Mouse (Mus musculus) hindbrain, postnatal 0 days (tissue): Measurements from ENCODE around the gene Adamts6. TPM values are rescaled to one million over a fixed set of nuclear protein-coding genes. Genes with fewer than 3 reads are reported as not detected.

Experiments
- ATAC-seq: fragments of 200-750 bp; cut with Nextera tagmentation; 2 replicates; pipeline ENCODE4 v1.8.0; 2017; ENCODE audit warnings: mild to moderate bottlenecking, moderate TSS enrichment, moderate library complexity
- DNase-seq: peaks from one replicate; pipeline ENCODE4 v3.0.0-alpha.2; 2015; ENCODE audit warnings: low spot score
- H3K27ac ChIP-seq: fragments of 300-500 bp; sonication (generic); 2 replicates; pipeline ENCODE4 v1.5.1; 2014; ENCODE audit warnings: mild to moderate bottlenecking
- H3K27me3 ChIP-seq: fragments of 300-500 bp; sonication (generic); 2 replicates; pipeline ENCODE4 v1.6.1; 2014; ENCODE audit warnings: low read length, mixed read lengths; ENCODE audit not compliant: insufficient read depth
- H3K36me3 ChIP-seq: fragments of 300-500 bp; sonication (generic); 2 replicates; pipeline ENCODE4 v1.6.1; 2014; ENCODE audit warnings: low read length, mixed read lengths; ENCODE audit not compliant: insufficient read depth
- H3K4me1 ChIP-seq: fragments of 300-500 bp; sonication (generic); 2 replicates; pipeline ENCODE4 v1.6.1; 2014; ENCODE audit warnings: antibody characterized with exemption, low read length, mixed read lengths; ENCODE audit not compliant: insufficient read depth
- H3K4me2 ChIP-seq: fragments of 300-500 bp; sonication (generic); 2 replicates; pipeline ENCODE4 v1.6.1; 2014; ENCODE audit warnings: low read depth, mild to moderate bottlenecking, low read length, moderate library complexity, mixed read lengths
- H3K4me3 ChIP-seq: fragments of 300-500 bp; sonication (generic); 2 replicates; pipeline ENCODE4 v1.5.1; 2014; ENCODE audit warnings: low read length
- H3K9ac ChIP-seq: fragments of 300-500 bp; sonication (generic); replicated peaks from 2 replicates; pipeline ENCODE4 v1.6.1; 2014; ENCODE audit warnings: mild to moderate bottlenecking, low read length, moderate library complexity, mixed read lengths
- H3K9me3 ChIP-seq: fragments of 300-500 bp; sonication (generic); 2 replicates; pipeline ENCODE4 v1.6.1; 2016; ENCODE audit warnings: low read length, mixed read lengths
- CTCF ChIP-seq: IDR thresholded peaks from 2 replicates; pipeline ENCODE4 v1.5.1; 2016; ENCODE audit warnings: antibody characterized with exemption, control low read depth, low read depth
- WGBS: fragments of 180-500 bp; shearing (Covaris S2); extraction: QIAGEN DNeasy Blood & Tissue Kit; methylation state at CpG from one replicate; pipeline ENCODE4 v1.1.7; 2014; 5-methylcytosine and 5-hydroxymethylcytosine counted together
- polyA plus RNA-seq: library from polyadenylated mRNA; unstranded; fragments of >200 nt; fragmentation: Nextera tagmentation; extraction: Ambion mirVana; gene quantifications from 2 replicates; pipeline ENCODE4 v1.2.1, GENCODE M21; 2015
- total RNA-seq: library from RNA; depleted of rRNA; stranded (reverse); fragments of >200 nt; gene quantifications from 2 replicates; pipeline ENCODE4 v1.2.3, GENCODE M21; 2014; rRNA removed

The Adamts6 gene
- total RNA-seq (6.1 and 8.9 TPM in 2 replicates), polyA plus RNA-seq (1.1 TPM in 2 replicates)

DNA sequence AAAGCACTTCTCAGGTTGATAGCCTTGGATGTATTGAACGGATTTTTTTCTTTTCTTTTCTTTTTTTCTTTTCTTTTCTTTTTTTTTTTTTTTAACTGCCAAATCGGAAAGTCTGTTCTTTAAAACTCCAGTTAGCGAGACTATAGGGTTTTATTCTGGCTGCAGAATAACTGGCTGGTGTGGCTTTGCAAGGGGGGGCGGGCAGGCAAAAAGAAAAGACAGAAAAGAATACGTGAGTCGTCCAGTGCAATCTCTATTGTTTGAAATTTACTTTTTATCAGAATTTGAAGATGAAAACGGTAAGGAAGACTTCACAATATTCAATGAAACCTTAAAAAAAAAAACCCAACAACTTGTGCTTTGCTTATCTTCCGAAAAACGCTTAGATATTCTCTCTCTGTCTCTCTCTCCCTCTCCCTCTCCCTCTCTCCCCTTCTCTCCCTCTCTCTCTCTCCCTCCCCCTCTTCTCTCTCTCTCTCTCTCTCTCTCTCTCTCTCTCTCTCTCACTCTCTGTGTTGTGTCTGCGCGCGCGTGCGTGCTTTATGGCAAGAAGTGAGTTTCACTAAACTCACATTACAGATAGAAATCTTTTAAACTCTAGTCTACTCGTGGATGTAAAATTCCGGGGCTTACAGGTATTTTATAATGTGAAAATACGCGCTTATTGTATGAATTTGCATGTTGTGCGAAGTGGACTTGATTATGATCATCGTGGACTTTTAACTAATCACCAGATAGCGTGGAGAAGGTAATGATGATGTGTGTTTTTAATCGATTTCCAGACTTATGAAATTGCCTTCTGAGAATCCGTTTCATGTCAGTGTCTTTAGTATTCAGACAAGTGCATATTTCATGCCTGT is at the start of gene Adamts6:
Gene Adamts6 (plus strand): TSS at position 470 of the 860 bp plus-strand sequence.
- Histone ChIP-seq H3K9me3 (no peaks in the 10 kb centered on the region), H3K27ac (peak within 1 kb of the TSS; percentile 64), H3K27me3 (no peaks in the 10 kb centered on the region), H3K4me3 (peak within 1 kb of the TSS; percentile 40), H3K4me2 (peak within 1 kb of the TSS; percentile 77), H3K9ac (peak within 1 kb of the TSS; percentile 48), H3K36me3 (no peaks in the 10 kb centered on the region), H3K4me1 (peaks cover 3% of the 10 kb centered on the region; the same call in 1 of the 2 replicates)
- under 1% methylated on average over 23 of the region's 23 CpGs for WGBS
- DNase-seq (peak; percentile 37), ATAC-seq (no peak)
- no peak for TF ChIP-seq CTCF

DNA sequence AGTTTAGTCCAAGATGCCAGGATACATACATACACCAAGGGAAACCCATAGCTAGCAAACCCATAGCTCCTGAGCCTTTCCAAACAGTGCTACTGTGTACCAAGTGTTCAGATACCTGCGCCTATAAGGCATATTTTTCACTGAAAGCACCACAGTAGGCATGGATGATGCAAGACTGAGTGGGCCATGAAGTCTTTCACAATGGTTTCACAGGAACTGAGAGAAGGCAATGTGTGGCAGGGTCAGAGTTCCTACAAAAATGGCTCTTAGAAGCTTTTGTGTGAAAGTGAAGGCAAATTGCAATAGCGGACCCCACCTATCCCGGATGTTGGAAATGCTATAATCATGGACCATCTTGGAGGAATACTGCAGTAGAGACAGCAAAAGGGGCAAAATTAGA is 28.6 kb upstream of the Adamts6 start:
- 94% methylated on average over 3 of the region's 3 CpGs for WGBS
- H3K4me3 ChIP-seq, result no peak overlapping the region
- H3K9ac ChIP-seq, result no peak overlapping the region
- H3K4me2 ChIP-seq, result no peak overlapping the region
- no peaks in the 10 kb centered on the region for H3K27me3 ChIP-seq
- H3K27ac ChIP-seq, result no peak overlapping the region
- H3K36me3 ChIP-seq, result no peaks in the 10 kb centered on the region
- no peak for TF ChIP-seq CTCF
- ATAC-seq (no peak), DNase-seq (no peak)
- no peaks in the 10 kb centered on the region for H3K4me1 ChIP-seq
- no peaks in the 10 kb centered on the region for H3K9me3 ChIP-seq

DNA sequence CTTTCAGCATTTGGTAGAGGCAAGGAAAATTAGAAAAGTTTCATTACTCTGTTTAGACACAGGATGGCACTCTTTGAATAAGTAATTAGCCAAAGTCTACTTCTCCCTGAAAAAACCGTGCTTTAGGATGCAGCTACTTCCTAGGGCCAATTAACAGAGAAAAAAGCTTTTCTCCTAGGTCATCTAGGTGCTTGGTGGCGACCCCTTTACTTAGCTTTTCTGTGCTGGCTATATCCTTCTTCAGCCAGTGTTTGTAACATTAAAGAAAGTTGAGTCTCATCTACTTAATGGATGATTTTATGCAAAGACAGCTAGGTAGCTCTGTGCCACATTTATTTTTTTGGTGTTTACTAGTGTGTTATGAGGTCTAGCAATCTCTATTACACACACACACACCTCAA is 2.6 kb upstream of the Adamts6 start:
- Histone ChIP-seq H3K9ac (no peak overlapping the region), H3K4me1 (peaks cover 3% of the 10 kb centered on the region; the same call in 1 of the 2 replicates), H3K36me3 (no peaks in the 10 kb centered on the region), H3K9me3 (no peaks in the 10 kb centered on the region), H3K4me2 (peak overlapping the region; percentile 77), H3K27ac (peak overlapping the region; percentile 64), H3K4me3 (peak overlapping the region; percentile 40; the same call in 1 of the 2 replicates), H3K27me3 (no peaks in the 10 kb centered on the region)
- DNase-seq (peak; percentile 76), ATAC-seq (peak; percentile 60)
- WGBS, result 5% methylated on average over 2 of the region's 2 CpGs
- peak; percentile 67 for TF ChIP-seq CTCF

DNA sequence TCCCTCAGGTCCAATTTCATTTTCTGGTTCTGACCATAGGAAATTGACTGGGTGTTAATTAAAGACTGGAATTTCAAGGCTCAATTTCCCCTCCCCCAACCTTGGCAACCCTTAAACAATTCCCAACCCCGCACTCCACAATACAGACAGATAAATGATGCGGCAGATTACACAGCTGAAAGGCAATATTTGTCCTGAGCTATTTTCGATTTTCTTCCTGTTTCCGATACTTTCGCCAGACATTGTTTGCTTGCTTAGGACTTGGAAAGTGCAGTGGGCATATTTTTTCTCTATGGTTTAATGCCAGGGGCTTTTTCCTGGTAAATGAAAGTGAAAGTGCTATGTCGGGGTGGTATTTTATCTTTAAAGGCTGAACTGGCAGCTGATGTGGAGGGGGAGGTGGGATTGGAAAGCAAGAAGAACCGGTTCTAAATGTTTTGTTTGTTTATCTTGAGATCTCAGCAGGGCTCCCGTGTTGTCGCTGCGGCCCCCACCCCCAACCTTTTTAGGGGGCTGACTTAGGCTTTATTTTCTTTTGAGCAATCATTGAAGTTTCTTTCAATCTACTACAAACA is 1.8 kb upstream of the Adamts6 start:
- H3K27ac ChIP-seq, result peak overlapping the region; percentile 64
- H3K9me3 ChIP-seq, result no peaks in the 10 kb centered on the region
- peaks cover 3% of the 10 kb centered on the region; the same call in 1 of the 2 replicates for H3K4me1 ChIP-seq
- no peaks in the 10 kb centered on the region for H3K36me3 ChIP-seq
- no peak for TF ChIP-seq CTCF
- WGBS, result under 1% methylated on average over 10 of the region's 10 CpGs
- H3K9ac ChIP-seq, result peak overlapping the region; percentile 18
- no peaks in the 10 kb centered on the region for H3K27me3 ChIP-seq
- ATAC-seq (no peak), DNase-seq (peak; percentile 52)
- peak overlapping the region; percentile 40 for H3K4me3 ChIP-seq
- peak overlapping the region; percentile 77 for H3K4me2 ChIP-seq

DNA sequence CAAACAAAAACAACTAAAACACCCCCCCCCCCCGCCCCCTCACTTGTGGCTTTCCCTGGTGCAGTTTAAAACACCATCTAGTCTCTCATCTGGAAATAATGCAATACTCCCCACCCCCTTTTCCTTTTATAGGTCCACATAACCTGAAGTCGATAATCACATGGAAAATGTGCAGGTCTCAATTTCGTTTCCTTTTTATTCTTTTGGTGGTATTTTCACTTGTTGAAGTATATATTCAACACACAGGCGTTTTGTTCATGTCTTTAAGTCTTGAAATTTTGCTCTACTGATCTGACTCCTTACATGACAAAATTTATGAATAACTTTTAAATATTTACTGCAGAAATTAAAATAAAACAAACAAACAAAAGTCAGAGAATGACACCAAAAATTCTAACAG is 1.3 kb upstream of the Adamts6 start:
- no peak for TF ChIP-seq CTCF
- peak; percentile 13 for DNase-seq

GRCm38 (mm10) chr13:104286897-104287309 is 732 bp upstream of the Adamts6 start:
- ATAC-seq (peak; percentile 97), DNase-seq (peak; percentile 97)
- Histone ChIP-seq H3K36me3 (no peaks in the 10 kb centered on the region), H3K4me2 (peak overlapping the region; percentile 77), H3K9ac (peak overlapping the region; percentile 48; the same call in 1 of the 2 replicates), H3K4me1 (peaks cover 3% of the 10 kb centered on the region; the same call in 1 of the 2 replicates), H3K9me3 (no peaks in the 10 kb centered on the region), H3K27me3 (no peaks in the 10 kb centered on the region), H3K4me3 (peak overlapping the region; percentile 40), H3K27ac (peak overlapping the region; percentile 64)
- WGBS, result 0% methylated on average over 10 of the region's 10 CpGs
- TF ChIP-seq CTCF, result no peak

More for the DNA sequence above, 1.3 kb upstream of the Adamts6 start:
- Histone ChIP-seq H3K4me2 (peak overlapping the region; percentile 77), H3K36me3 (no peaks in the 10 kb centered on the region), H3K4me3 (peak overlapping the region; percentile 40), H3K27me3 (no peaks in the 10 kb centered on the region), H3K9ac (peak overlapping the region; percentile 18), H3K4me1 (peaks cover 3% of the 10 kb centered on the region; the same call in 1 of the 2 replicates), H3K9me3 (no peaks in the 10 kb centered on the region), H3K27ac (peak overlapping the region; percentile 64)
- no peak for ATAC-seq
- WGBS, result 1% methylated on average over 4 of the region's 4 CpGs
